Mouse (Mus musculus): Measurements from ENCODE around the gene Samhd1.

Gene Samhd1

DNA sequence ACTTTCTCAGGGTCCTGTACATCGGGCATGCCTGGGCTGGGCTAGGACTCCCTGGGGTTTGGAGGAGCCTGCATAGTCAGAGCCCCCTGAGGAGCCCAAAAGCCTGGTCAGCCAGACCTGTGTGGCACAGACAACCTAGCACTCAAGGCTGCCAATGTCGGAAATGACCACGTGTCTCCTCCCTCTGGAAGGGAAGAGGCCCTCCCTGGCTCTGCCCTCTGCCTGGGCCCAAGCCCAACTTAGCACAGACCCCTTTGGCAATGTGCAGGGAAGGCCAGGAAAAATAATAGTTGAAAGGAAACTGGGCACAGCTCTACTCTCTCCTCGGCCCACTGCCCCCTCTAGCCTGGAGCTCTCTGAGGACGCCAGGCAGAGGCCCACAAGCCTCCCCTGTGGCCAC is 80.2 kb downstream of the Samhd1 start:
- DNase-seq (ENCODE audit: extremely low read depth, low read depth), result no peak

DNA sequence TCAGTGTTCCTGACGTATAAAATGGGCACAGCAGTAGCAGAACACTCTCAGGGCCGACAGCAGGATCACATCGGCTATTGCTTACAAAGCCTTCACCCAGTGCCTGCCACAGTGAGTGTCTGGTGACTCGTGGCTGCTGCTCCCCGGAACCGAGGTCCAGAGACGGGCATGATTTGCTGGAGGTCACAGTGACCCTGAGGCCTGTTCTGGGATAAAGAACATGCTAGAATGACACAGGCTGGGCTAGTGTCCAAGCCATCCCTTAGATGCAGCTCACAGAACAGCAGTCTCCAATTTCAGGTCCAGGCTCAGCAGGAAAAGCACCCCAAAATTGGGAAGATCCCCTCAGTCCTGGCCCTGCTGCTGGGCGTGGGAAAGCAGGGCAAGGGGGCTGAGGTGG is 80.8 kb downstream of the Samhd1 start:
- no peak for DNase-seq (ENCODE audit: extremely low read depth, low read depth)

DNA sequence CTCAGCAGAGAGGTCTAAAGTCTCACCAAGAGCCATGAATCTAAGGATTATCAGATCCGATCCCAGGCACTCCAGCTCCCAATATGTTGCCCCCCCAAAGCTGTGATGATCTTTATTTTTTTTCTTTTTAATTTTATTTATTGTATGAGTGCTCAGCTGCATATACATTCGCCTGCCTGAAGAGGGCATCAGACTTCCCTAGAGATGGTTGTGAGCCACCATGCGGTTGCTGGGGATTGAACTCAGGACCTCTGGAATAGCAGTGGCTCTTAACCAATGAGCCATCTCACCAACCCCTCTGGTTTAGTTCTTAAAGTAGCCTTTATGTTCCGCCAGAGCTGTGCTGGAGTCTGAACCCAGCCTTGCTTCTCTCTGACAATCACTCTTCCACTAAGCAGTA is 81.3 kb downstream of the Samhd1 start:
- DNase-seq (ENCODE audit: extremely low read depth, low read depth), result no peak

DNA sequence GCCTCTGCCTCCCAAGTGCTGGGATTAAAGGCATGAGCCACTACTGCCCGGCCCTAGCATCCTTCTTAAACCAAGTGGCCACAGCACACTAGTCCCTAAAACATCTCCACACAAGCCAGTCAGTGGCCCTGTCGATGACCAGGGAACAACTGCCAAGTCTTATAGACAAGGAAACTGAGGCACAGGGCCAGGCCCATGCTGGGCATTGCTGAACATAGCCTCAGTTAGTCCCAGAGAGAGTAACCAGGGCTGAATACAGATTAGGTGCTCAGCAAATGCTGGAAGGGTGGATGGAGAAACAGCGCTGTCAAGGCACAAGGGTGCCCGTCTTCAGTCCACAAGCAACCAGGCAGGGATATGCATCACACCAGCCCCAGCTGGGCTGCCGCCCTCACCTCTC is 81.9 kb downstream of the Samhd1 start:
- no peak for DNase-seq (ENCODE audit: extremely low read depth, low read depth)

DNA sequence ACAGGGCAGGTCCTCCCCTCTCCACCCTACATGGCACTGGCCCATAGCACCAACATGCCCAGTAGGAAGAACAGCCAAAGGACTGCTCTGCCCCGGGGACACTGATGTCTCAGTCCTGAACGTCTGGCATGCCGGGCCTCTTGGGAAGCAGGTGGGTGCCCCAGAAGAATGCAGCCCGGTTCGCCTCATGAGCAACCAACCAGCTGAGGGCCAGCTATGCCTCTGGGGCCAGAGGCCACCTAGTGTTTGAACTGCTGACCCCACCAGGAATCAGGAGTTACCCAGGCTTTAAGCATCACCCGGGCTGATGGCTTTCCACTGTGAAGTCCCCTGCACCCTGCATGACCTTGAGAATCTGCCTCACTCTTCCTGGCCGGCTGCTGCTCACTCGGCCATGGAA is 82.6 kb downstream of the Samhd1 start:
- no peak for DNase-seq (ENCODE audit: extremely low read depth, low read depth)

DNA sequence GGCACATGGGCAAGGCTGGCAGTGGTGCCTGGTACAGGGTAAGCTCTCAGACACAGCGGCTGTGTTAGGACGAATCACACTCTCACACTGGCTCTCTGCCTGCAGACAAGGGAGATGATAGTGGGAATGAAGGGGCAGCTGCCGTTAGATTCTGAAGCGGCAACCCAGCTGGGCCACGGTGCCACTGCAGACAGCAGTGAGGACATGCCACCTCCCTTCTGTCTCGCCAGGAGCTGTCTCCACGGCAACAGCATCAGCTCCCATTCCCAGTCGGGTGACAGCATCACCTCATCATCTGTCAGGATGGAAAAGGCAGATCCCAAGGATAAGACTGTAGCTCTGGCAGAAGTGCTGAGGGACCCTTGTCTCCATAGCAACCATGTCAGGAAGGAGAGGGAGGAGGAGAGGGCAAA is 85.2 kb downstream of the Samhd1 start:
- no peak for DNase-seq (ENCODE audit: extremely low read depth, low read depth)

DNA sequence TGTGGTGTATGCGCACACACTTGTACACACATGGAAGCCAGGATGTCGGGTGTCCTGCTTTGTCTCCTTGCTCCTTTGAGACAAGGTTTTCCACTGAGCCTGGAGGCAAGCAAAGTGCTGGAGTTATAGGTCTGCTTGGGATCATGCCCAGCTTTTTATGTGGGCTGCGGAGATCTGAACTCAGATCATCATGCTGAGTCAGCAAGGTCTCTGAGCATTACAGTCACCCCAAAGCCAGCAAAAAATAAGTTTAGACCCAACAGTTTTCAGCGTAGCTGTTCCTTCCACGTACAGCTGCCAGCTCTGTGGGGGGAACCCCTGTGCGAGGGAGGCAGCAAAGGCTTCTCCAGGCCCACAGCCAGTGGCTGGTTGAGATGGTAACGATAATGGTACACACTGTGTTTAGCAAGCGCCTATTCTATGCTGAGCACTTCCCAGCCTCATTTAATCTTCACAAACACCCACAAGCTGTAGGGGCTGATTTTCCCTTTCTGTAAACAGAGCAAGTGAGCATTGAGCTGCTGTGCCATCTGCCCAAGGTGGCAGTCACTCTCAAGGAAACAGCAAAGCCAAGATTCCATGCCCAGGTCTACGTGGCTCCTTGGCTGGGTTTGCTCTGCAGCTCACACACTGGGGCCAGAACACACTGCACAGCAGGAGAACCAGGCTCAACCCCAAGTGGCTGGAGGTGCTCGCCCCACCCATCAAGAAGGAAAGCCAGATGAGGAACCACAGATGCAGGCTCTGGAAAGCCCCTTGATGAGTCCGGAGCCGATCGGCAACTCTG is 86.5 kb downstream of the Samhd1 start:
- no peak for DNase-seq (ENCODE audit: extremely low read depth, low read depth)
